Mouse (Mus musculus): ENCODE results near the gene Ttf2.

- TF ChIP-seq POLR2A (IDR thresholded peaks at IDR 0.05; ENCODE audit: low read depth, low read length) (no peak), CTCF (conservative IDR thresholded peaks at IDR 0.05; ENCODE audit: insufficient read depth, insufficient read length, low read depth, low read length) (no peak)
Observed at GRCm38 (mm10) chr3:100890406-100890805, 79.1 kb downstream of the Ttf2 start.

All from kidney, adult 2 months (tissue).